Mouse (Mus musculus) small intestine, adult 2 months (tissue): Measurements from ENCODE around the gene Slc16a6.

ENCODE experiments used
- CTCF ChIP-seq: fragments of 200-500 bp; IDR thresholded peaks from 2 replicates; pipeline ENCODE4 v1.5.1; 2012; ENCODE audit warnings: low read depth, mild to moderate bottlenecking, control low read depth, inconsistent platforms, low read length, moderate library complexity, mixed read lengths; ENCODE audit not compliant: insufficient replicate concordance, insufficient read length; ENCODE audit errors: extremely low read depth
- POLR2A ChIP-seq: fragments of 200-500 bp; IDR thresholded peaks from 2 replicates; pipeline ENCODE4 v1.6.1; 2012; ENCODE audit warnings: low read depth, mild to moderate bottlenecking, control low read depth, inconsistent platforms, low read length, moderate library complexity

GRCm38 (mm10) chr11:109458165-109458564 is 15.2 kb downstream of the Slc16a6 start:
- no peak for TF ChIP-seq POLR2A
- TF ChIP-seq CTCF: no peak
